Mouse (Mus musculus) cerebellum, adult 2 months (tissue): Measurements from ENCODE around the gene Atf6b. TPM values are rescaled to one million over a fixed set of nuclear protein-coding genes. Genes with fewer than 3 reads are reported as not detected.

Source experiments
- DNase-seq, 2 experiments: peaks; one replicate each; pipeline ENCODE4 v3.0.0; 2021
- H3K27ac ChIP-seq: fragments of 200-500 bp; 2 replicates; pipeline ENCODE4 v1.5.1; 2012; ENCODE audit warnings: low read length, control low read depth, inconsistent platforms; ENCODE audit not compliant: insufficient read depth
- H3K27me3 ChIP-seq: fragments of 200-500 bp; 2 replicates; pipeline ENCODE4 v1.6.1; 2012; ENCODE audit warnings: inconsistent platforms, mild to moderate bottlenecking, low read length, moderate library complexity; ENCODE audit not compliant: control insufficient read depth, insufficient read depth
- H3K4me1 ChIP-seq: fragments of 200-500 bp; 2 replicates; pipeline ENCODE4 v1.6.1; 2011; ENCODE audit warnings: low read length; ENCODE audit not compliant: control insufficient read depth, insufficient read depth
- H3K4me3 ChIP-seq: fragments of 200-500 bp; replicated peaks from 2 replicates; pipeline ENCODE3; 2011; ENCODE audit warnings: mild to moderate bottlenecking, low read depth, low read length, control low read depth; ENCODE audit not compliant: insufficient read depth
- CTCF ChIP-seq: fragments of 200-500 bp; IDR thresholded peaks from 2 replicates; pipeline ENCODE4 v1.5.1; 2011; ENCODE audit warnings: low read depth, mild to moderate bottlenecking, control low read depth, low read length, moderate library complexity, borderline replicate concordance; ENCODE audit not compliant: insufficient read depth
- POLR2A ChIP-seq: fragments of 200-500 bp; IDR thresholded peaks from 2 replicates; pipeline ENCODE4 v1.6.1; 2011; ENCODE audit warnings: low read length, control low read depth, borderline replicate concordance; ENCODE audit not compliant: insufficient read depth
- WGBS: fragments of 180-500 bp; shearing (Covaris S2); methylation state at CpG from one replicate; pipeline ENCODE4 v1.1.7; 2018; 5-methylcytosine and 5-hydroxymethylcytosine counted together
- polyA plus RNA-seq: library from polyadenylated mRNA; depleted of rRNA; stranded (reverse); fragments of >200 nt; gene quantifications from 2 replicates; pipeline ENCODE4 v1.2.3, GENCODE M21; 2012

Gene Atf6b
- polyA plus RNA-seq, 1 experiment: 61.4 TPM

DNA sequence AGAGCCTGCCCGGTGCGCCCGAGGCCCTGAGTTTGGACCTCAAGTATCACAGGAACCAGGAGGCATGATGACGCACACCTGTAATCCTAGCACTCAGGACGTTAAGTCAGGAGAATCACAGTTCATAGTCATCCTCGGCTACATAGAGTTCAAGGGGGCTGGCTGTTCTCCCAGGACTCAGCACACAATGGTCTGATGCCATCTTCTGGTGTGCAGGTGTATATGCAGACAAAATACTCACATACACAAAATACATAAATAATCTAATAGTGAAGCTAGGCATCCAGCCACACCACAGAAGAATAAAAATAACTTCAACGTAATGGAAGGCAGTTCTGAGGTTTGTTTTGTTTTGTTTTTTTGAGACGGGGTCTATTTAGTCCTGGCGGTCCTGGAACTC is 23.8 kb upstream of the Atf6b start:
- no peaks in the 10 kb centered on the region for H3K27me3 ChIP-seq
- no peak overlapping the region for H3K4me3 ChIP-seq
- TF ChIP-seq CTCF (0 out of 2 replicates have a peak, but pooled peaks have one; percentile 13), POLR2A (no peak)
- WGBS: 76% methylated on average over 9 of the region's 9 CpGs
- no peak overlapping the region for H3K27ac ChIP-seq
- peaks cover 10% of the 10 kb centered on the region for H3K4me1 ChIP-seq
- no peak for DNase-seq

GRCm38 (mm10) chr17:34624981-34625380 is 22.0 kb upstream of the Atf6b start:
- Histone ChIP-seq H3K27me3 (no peaks in the 10 kb centered on the region), H3K4me3 (no peak overlapping the region), H3K4me1 (peaks cover 10% of the 10 kb centered on the region), H3K27ac (no peak overlapping the region)
- TF ChIP-seq POLR2A (no peak), CTCF (no peak)
- 96% methylated on average over 3 of the region's 3 CpGs for WGBS
- no peak for DNase-seq

DNA sequence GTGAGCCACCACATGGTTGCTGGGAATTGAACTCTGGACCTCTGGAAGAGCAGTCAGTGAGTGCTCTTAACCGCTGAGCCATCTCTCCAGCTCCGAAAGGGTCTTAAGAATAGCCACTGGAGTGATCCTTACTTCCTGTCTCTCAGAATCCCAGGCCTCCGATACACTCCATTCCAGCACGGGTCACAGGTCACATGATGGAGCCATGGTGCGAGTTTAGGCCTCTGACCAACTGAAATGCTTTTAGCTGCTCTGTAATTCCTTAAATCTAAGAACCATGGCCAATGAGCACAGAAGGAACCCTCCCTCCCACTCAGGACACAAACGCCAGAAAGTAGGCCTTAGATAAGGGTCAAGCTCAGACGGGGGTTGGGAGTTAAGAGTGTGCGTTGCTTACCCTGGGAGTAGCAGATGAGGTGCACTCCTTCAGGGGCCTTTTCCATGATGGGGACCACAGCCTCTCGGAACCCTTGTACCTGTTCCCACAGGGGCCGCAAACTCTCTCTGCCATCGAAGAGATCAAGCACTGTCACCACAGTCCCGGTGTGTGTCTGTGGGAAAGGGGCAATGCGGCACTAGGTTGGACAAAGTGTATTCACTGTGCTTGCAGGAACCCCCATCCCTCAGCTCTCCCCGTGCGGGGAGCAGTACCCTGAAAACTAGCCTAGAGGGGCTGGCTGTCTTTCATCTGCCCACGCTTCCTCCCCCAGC is 20.7 kb upstream of the Atf6b start:
- peak overlapping the region; percentile 79 for H3K4me3 ChIP-seq
- DNase-seq: no peak
- no peak for TF ChIP-seq POLR2A
- TF ChIP-seq CTCF: no peak
- peaks cover 10% of the 10 kb centered on the region for H3K4me1 ChIP-seq
- peak overlapping the region; percentile 73 for H3K27ac ChIP-seq
- 47% methylated on average over 16 of the region's 16 CpGs for WGBS
- H3K27me3 ChIP-seq: no peaks in the 10 kb centered on the region

GRCm38 (mm10) chr17:34626773-34627092 is 20.2 kb upstream of the Atf6b start:
- peaks cover 10% of the 10 kb centered on the region for H3K4me1 ChIP-seq
- H3K4me3 ChIP-seq: peak overlapping the region; percentile 79
- peak; percentile 10; the same call in 1 of the 2 replicates for TF ChIP-seq CTCF
- no peak for TF ChIP-seq POLR2A
- under 1% methylated on average over 18 of the region's 18 CpGs for WGBS
- no peak for DNase-seq
- H3K27ac ChIP-seq: peak overlapping the region; percentile 73
- no peaks in the 10 kb centered on the region for H3K27me3 ChIP-seq

DNA sequence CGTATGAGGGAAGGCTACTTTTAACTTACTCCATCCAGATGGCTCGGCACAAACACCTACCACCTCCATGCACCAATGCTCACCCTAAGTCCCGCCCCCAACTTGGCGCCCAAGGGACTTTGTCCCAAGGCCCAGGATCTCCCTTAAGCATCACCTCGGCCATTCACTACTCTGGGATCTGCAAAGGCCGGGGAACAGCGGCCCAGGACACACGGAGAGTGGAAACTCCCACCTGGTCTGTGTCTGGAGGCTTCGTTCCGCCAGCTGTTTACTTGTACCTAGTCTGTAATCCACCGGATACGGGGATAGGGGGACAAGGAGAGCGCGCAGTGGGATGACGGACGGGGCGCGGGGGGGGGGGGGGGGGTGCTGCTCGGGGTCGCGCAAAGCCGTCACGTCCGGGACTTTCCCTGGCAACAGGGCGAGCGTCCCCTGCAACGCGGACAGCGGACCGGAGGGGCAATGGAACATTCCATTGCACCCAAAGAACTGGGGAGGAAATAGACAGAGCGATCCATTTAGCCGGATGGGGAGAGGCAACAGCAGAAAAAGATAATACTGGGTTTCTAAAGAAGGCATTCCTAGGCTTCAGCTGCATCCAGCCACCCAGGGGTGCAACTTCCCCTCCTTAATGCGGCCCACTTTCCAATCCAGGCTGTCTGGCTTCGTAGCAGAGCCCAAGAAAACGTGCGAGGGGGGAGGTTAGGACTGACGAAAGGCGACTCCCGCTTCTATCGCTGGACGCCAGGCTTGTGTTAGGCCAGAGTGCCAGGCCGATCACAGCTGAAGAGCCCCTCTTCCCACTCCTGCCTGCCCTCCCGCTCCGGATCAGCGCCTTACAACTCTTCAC is 19.6 kb upstream of the Atf6b start:
- 0% methylated on average over 45 of the region's 45 CpGs for WGBS
- TF ChIP-seq CTCF (no peak), POLR2A (peak; percentile 70)
- no peaks in the 10 kb centered on the region for H3K27me3 ChIP-seq

DNA sequence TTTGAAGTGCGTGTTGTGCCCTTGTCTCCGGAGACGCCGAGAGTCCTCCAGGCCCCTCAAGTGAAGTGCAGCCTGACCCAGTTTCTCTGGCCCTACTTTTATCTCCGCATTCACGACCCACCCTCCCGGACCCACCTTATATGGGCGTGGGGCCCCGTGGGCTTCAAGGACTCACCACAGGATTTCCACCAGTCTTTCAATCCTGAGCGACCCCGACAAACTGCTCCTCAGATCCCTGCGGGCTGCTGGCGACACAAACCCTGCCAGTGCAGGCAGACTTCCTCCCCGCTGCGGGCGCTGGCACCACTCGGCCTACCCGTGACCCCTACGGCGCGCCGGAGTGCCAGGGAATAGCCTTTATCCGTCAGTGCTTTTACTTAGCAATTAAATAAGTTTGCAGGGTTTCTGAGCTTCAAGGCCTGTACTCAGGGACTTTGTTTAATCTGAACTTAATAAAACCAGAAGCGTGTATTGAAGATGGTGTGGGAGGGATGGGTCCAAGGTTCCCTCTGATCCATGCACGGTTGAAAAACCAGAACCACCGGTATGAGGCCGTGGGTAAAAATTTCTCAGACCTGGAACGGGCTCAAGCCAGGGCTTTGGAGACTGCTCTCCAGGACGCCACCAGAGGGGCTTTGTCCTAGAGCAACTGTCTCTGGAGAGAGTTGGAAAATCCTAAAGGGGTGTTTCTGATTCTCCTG is 18.9 kb upstream of the Atf6b start, which contains the start of gene Ppt2:
TSS of gene Ppt2 (minus strand) at position 568 of the 701 bp plus-strand sequence.
- H3K4me1 ChIP-seq: peaks cover 10% of the 10 kb centered on the region
- DNase-seq: peak; percentile 88

More for the DNA sequence above, 19.6 kb upstream of the Atf6b start:
- H3K4me3 ChIP-seq: peak overlapping the region; percentile 79
- H3K27ac ChIP-seq: peak overlapping the region; percentile 97
- H3K4me1 ChIP-seq: peaks cover 10% of the 10 kb centered on the region
- peak; percentile 87 to 91 for DNase-seq

DNA sequence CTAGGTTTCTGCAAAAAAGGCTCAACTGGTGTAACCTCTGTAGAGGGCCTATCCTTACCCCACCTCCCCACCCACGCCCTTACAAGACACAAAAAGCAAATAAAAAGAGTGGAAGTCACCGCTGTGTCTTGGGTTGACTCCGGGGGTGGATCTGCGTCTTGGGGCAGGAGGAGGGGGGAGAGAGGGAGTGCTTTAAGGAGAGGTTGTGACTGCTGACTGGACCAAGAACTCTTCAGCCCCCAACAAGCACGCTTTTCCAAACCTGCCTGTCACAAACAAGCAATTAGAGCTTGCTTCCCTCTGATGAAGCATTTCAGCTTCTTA is 18.3 kb upstream of the Atf6b start:
- DNase-seq: peak in 1 of 2 experiments; percentile 47
- Histone ChIP-seq H3K4me3 (peak overlapping the region; percentile 79), H3K27me3 (no peaks in the 10 kb centered on the region), H3K27ac (peak overlapping the region; percentile 97), H3K4me1 (peaks cover 10% of the 10 kb centered on the region)
- WGBS: 7% methylated on average over 5 of the region's 5 CpGs
- TF ChIP-seq POLR2A (no peak), CTCF (no peak)

More for the DNA sequence above, 18.9 kb upstream of the Atf6b start, which contains the start of gene Ppt2:
- no peaks in the 10 kb centered on the region for H3K27me3 ChIP-seq
- under 1% methylated on average over 29 of the region's 29 CpGs for WGBS
- TF ChIP-seq POLR2A (no peak), CTCF (no peak)
- peak within 1 kb of the TSS; percentile 97 for H3K27ac ChIP-seq
- H3K4me3 ChIP-seq: peak within 1 kb of the TSS; percentile 79
